Mouse (Mus musculus) heart, adult 2 months (tissue): ENCODE data around the gene Itsn1.
A peak's percentile ranks its signal among the peaks of the same experiment; 100 is the strongest.

Experiments
- CTCF ChIP-seq: fragments of 200-600 bp; IDR thresholded peaks from 2 replicates; pipeline ENCODE4 v1.8.1; 2022; ENCODE audit warnings: antibody characterized with exemption, mild to moderate bottlenecking, moderate library complexity
- EP300 ChIP-seq: fragments of 200-500 bp; IDR thresholded peaks from 2 replicates; pipeline ENCODE4 v1.6.1; 2011; ENCODE audit warnings: low read depth, low read length, control low read depth; ENCODE audit not compliant: insufficient read depth
- POLR2A ChIP-seq: fragments of 200-500 bp; IDR thresholded peaks from 2 replicates; pipeline ENCODE4 v1.6.1; 2011; ENCODE audit warnings: mild to moderate bottlenecking, low read depth, low read length, control low read depth; ENCODE audit not compliant: insufficient read depth

- TF ChIP-seq CTCF (no peak), POLR2A (no peak), EP300 (peak; percentile 39; the same call in 1 of the 2 replicates)
These were observed 75.8 kb downstream of the Itsn1 start for GRCm38 (mm10) chr16:91804831-91805230.
